Comparison of ENCODE assay signal across 16 mouse cellular contexts in genomic region chr7:30820131-30820530, GRCm38 (mm10). TPM values are rescaled to one million over a fixed set of nuclear protein-coding genes. Genes with fewer than 3 reads are reported as not detected.
DNase-seq lines count a peak whose midpoint lies in the region; ATAC-seq and TF ChIP-seq lines count a peak whose summit lies in the region.
"Had no signal": no experiment of that assay in that cellular context is flagged by ENCODE, and none has a peak within 500 bp of the region (broad histone marks: within the 10 kb centered on the region; RNA-seq: fewer than 3 reads in every experiment).

No protein-coding gene starts in this region.

- no peak for TF ChIP-seq CTCF in spleen, adult 2 months (IDR thresholded peaks at IDR 0.05; ENCODE audit: extremely low read depth, insufficient read depth, insufficient read length, insufficient replicate concordance)
- no peak for TF ChIP-seq CTCF in stomach, postnatal 0 days (IDR thresholded peaks at IDR 0.05; ENCODE audit: low read depth)

- TF ChIP-seq EP300 in stomach, postnatal 0 days (optimal IDR thresholded peaks at IDR 0.05), result no peak

- peak overlapping the region; percentile 37 for H3K4me3 ChIP-seq in spleen, adult 2 months (ENCODE audit: extremely low read depth, insufficient read depth, insufficient read length)
- no peak overlapping the region for H3K4me3 ChIP-seq in intestine, embryonic 15.5 days (replicated peaks)
- peak overlapping the region; percentile 86 for H3K4me3 ChIP-seq in megakaryocyte, embryonic 14.5 days (replicated peaks)
- no peak overlapping the region for H3K4me3 ChIP-seq in stomach, postnatal 0 days (ENCODE audit: low read depth, low read length)
- no peak overlapping the region for H3K4me3 ChIP-seq in forebrain, embryonic 14.5 days (ENCODE audit: low read depth, low read length)
- H3K4me3 ChIP-seq: forebrain, embryonic 12.5 days; heart, embryonic 13.5 days; limb, embryonic 15.5 days; neural tube, embryonic 12.5 days had no signal

- peaks cover 24% of the 10 kb centered on the region for H3K4me1 ChIP-seq in spleen, adult 2 months (ENCODE audit: control insufficient read depth, insufficient read depth, insufficient read length)
- H3K4me1 ChIP-seq in intestine, embryonic 15.5 days (replicated peaks), result 0 out of 2 replicates have a peak, but pooled peaks cover 3% of the 10 kb centered on the region
- H3K4me1 ChIP-seq in megakaryocyte, embryonic 14.5 days, result peaks cover 97% of the 10 kb centered on the region
- no peaks in the 10 kb centered on the region for H3K4me1 ChIP-seq in stomach, postnatal 0 days (replicated peaks; ENCODE audit: control insufficient read depth, insufficient read depth)
- no peaks in the 10 kb centered on the region for H3K4me1 ChIP-seq in forebrain, embryonic 14.5 days (ENCODE audit: control insufficient read depth, insufficient read depth, low read length)
- H3K4me1 ChIP-seq: forebrain, embryonic 12.5 days; heart, embryonic 13.5 days; neural tube, embryonic 12.5 days had no signal

- no peaks in the 10 kb centered on the region for H3K36me3 ChIP-seq in spleen, adult 2 months (ENCODE audit: control insufficient read depth, insufficient read depth, low read length)
- no peaks in the 10 kb centered on the region for H3K36me3 ChIP-seq in intestine, embryonic 15.5 days
- H3K36me3 ChIP-seq in megakaryocyte, embryonic 14.5 days (replicated peaks; ENCODE audit: low read length), result peaks cover 18% of the 10 kb centered on the region
- H3K36me3 ChIP-seq in stomach, postnatal 0 days (ENCODE audit: control insufficient read depth, insufficient read depth, low read length), result no peaks in the 10 kb centered on the region
- no peaks in the 10 kb centered on the region for H3K36me3 ChIP-seq in forebrain, embryonic 14.5 days (ENCODE audit: control insufficient read depth, insufficient read depth, low read length)
- H3K36me3 ChIP-seq: forebrain, embryonic 12.5 days; heart, embryonic 13.5 days; limb, embryonic 15.5 days; neural tube, embryonic 12.5 days had no signal

- H3K27ac ChIP-seq in spleen, adult 2 months (ENCODE audit: insufficient read depth, low read length), result peak overlapping the region; percentile 40; the same call in 1 of the 2 replicates
- peak overlapping the region; percentile 32; the same call in 1 of the 2 replicates for H3K27ac ChIP-seq in intestine, embryonic 15.5 days
- no peak overlapping the region for H3K27ac ChIP-seq in stomach, postnatal 0 days (replicated peaks)
- H3K27ac ChIP-seq in forebrain, embryonic 14.5 days (ENCODE audit: low read depth, low read length), result no peak overlapping the region
- H3K27ac ChIP-seq: forebrain, embryonic 12.5 days; heart, embryonic 13.5 days; hindbrain, postnatal 0 days; limb, embryonic 15.5 days; neural tube, embryonic 12.5 days had no signal

- H3K27me3 ChIP-seq in spleen, adult 2 months (ENCODE audit: control insufficient read depth, insufficient read depth, low read length), result no peaks in the 10 kb centered on the region
- H3K27me3 ChIP-seq in intestine, embryonic 15.5 days (replicated peaks), result no peaks in the 10 kb centered on the region
- H3K27me3 ChIP-seq in megakaryocyte, embryonic 14.5 days (replicated peaks), result no peaks in the 10 kb centered on the region
- H3K27me3 ChIP-seq in stomach, postnatal 0 days (ENCODE audit: control insufficient read depth, insufficient read depth, low read length), result no peaks in the 10 kb centered on the region
- H3K27me3 ChIP-seq in forebrain, embryonic 14.5 days (replicated peaks; ENCODE audit: control insufficient read depth, insufficient read depth, low read length), result no peaks in the 10 kb centered on the region
- H3K27me3 ChIP-seq: forebrain, embryonic 12.5 days; limb, embryonic 15.5 days; neural tube, embryonic 12.5 days had no signal

- no peak for DNase-seq in spleen, adult 2 months (ENCODE audit: low read depth in 1 of 2, low spot score in 2 of 2)
- DNase-seq in spleen, postnatal 4 days (ENCODE audit: low spot score in 2 of 2), result no peak
- peak; percentile 56 for DNase-seq in stomach, postnatal 0 days (ENCODE audit: low spot score)
- DNase-seq in forebrain, embryonic 14.5 days (ENCODE audit: low spot score), result no peak
- DNase-seq: cerebellum, adult 11 months; heart, postnatal 4 days had no signal

- WGBS in spleen, adult 2 months, result 8% methylated on average over 6 of the region's 6 CpGs
- WGBS in intestine, embryonic 15.5 days, result 43% methylated on average over 6 of the region's 6 CpGs
- 40% methylated on average over 6 of the region's 6 CpGs for WGBS in stomach, postnatal 0 days
- WGBS in forebrain, embryonic 14.5 days, result 78% methylated on average over 6 of the region's 6 CpGs

- H3K4me2 ChIP-seq in intestine, embryonic 15.5 days (replicated peaks), result peak overlapping the region; percentile 30
- H3K4me2 ChIP-seq in stomach, postnatal 0 days (replicated peaks; ENCODE audit: low read depth), result no peak overlapping the region
- H3K4me2 ChIP-seq in forebrain, embryonic 14.5 days (ENCODE audit: low read length), result no peak overlapping the region
- H3K4me2 ChIP-seq: forebrain, embryonic 12.5 days; heart, embryonic 13.5 days; limb, embryonic 15.5 days; neural tube, embryonic 12.5 days had no signal

- no peak for TF ChIP-seq POLR2A in spleen, adult 2 months (IDR thresholded peaks at IDR 0.05; ENCODE audit: low read depth, low read length)

- no peak overlapping the region for H3K9ac ChIP-seq in intestine, embryonic 15.5 days
- peak overlapping the region; percentile 27; the same call in 1 of the 2 replicates for H3K9ac ChIP-seq in stomach, postnatal 0 days (ENCODE audit: low read length)
- H3K9ac ChIP-seq in forebrain, embryonic 14.5 days (ENCODE audit: low read length), result no peak overlapping the region
- H3K9ac ChIP-seq: forebrain, embryonic 12.5 days; heart, embryonic 13.5 days; limb, embryonic 15.5 days; neural tube, embryonic 12.5 days had no signal

- no peaks in the 10 kb centered on the region for H3K9me3 ChIP-seq in intestine, embryonic 15.5 days
- no peaks in the 10 kb centered on the region for H3K9me3 ChIP-seq in megakaryocyte, embryonic 14.5 days
- H3K9me3 ChIP-seq in stomach, postnatal 0 days (ENCODE audit: control insufficient read depth, low read length), result no peaks in the 10 kb centered on the region
- H3K9me3 ChIP-seq in forebrain, embryonic 14.5 days (replicated peaks; ENCODE audit: control insufficient read depth, low read length), result no peaks in the 10 kb centered on the region
- H3K9me3 ChIP-seq: forebrain, embryonic 12.5 days; heart, embryonic 13.5 days; limb, embryonic 15.5 days; neural tube, embryonic 12.5 days had no signal

- ATAC-seq in intestine, embryonic 15.5 days, result peak; percentile 65
- peak; percentile 48; the same call in 1 of the 2 replicates for ATAC-seq in stomach, postnatal 0 days (ENCODE audit: low FRiP score, low TSS enrichment)
- no peak for ATAC-seq in forebrain, embryonic 14.5 days
- ATAC-seq in cerebellum, adult (ENCODE audit: insufficient number of reproducible peaks, low FRiP score, low TSS enrichment), result no peak
- ATAC-seq: hindbrain, postnatal 0 days had no signal

RNA-seq across cellular contexts. Expression of gene Ffar2, which starts 3.4 kb away (rescaled TPM):
- polyA plus RNA-seq in spleen, adult 2 months (2012; rRNA removed), result 19.2 and 38.6 TPM in 2 replicates
- polyA plus RNA-seq in intestine, embryonic 15.5 days (2015; fragmentation: Nextera tagmentation; extraction: Ambion mirVana), result 10.9 and 15.5 TPM in 2 replicates
- polyA plus RNA-seq in megakaryocyte, embryonic 14.5 days (2012; ENCODE audit: insufficient read depth, low replicate concordance), result 5.8 and 8.9 TPM in 2 replicates
- 1.7 TPM in 2 replicates for polyA plus RNA-seq in stomach, postnatal 0 days (2015; fragmentation: Nextera tagmentation; extraction: Ambion mirVana)
- 0.11 and 0.46 TPM in 2 replicates for polyA plus RNA-seq in forebrain, embryonic 14.5 days (2014; fragmentation: Nextera tagmentation; extraction: Ambion mirVana)
- polyA plus RNA-seq: forebrain, embryonic 12.5 days; heart, embryonic 13.5 days; kidney, embryonic 14.5 days; limb, embryonic 15.5 days had no signal

RNA-seq across cellular contexts. Expression of gene Krtdap, which starts 32.4 kb away (rescaled TPM):
- polyA plus RNA-seq in spleen, adult 2 months (2012; rRNA removed), result not detected in 2 replicates
- polyA plus RNA-seq in intestine, embryonic 15.5 days (2015; fragmentation: Nextera tagmentation; extraction: Ambion mirVana), result 1.9 and 2.8 TPM in 2 replicates
- polyA plus RNA-seq in megakaryocyte, embryonic 14.5 days (2012; ENCODE audit: insufficient read depth, low replicate concordance), result not detected in 2 replicates
- 12,744 and 13,054 TPM in 2 replicates for polyA plus RNA-seq in stomach, postnatal 0 days (2015; fragmentation: Nextera tagmentation; extraction: Ambion mirVana)
- polyA plus RNA-seq in forebrain, embryonic 14.5 days (2014; fragmentation: Nextera tagmentation; extraction: Ambion mirVana), result 1.1 TPM in 1 of 2 replicates, not detected in the other
- polyA plus RNA-seq: forebrain, embryonic 12.5 days; kidney, embryonic 14.5 days; neural tube, embryonic 12.5 days had no signal

RNA-seq across cellular contexts. Expression of gene Ffar3, which starts 35.8 kb away (rescaled TPM):
- polyA plus RNA-seq in spleen, adult 2 months (2012; rRNA removed), result 0.59 and 0.84 TPM in 2 replicates
- polyA plus RNA-seq in intestine, embryonic 15.5 days (2015; fragmentation: Nextera tagmentation; extraction: Ambion mirVana), result 0.54 and 0.83 TPM in 2 replicates
- not detected in 2 replicates for polyA plus RNA-seq in megakaryocyte, embryonic 14.5 days (2012; ENCODE audit: insufficient read depth, low replicate concordance)
- 0.22 and 0.30 TPM in 2 replicates for polyA plus RNA-seq in stomach, postnatal 0 days (2015; fragmentation: Nextera tagmentation; extraction: Ambion mirVana)
- not detected in 2 replicates for polyA plus RNA-seq in forebrain, embryonic 14.5 days (2014; fragmentation: Nextera tagmentation; extraction: Ambion mirVana)
- polyA plus RNA-seq: forebrain, embryonic 12.5 days; gonadal fat pad, adult 2 months; heart, embryonic 13.5 days; kidney, embryonic 14.5 days; limb, embryonic 15.5 days; neural tube, embryonic 12.5 days had no signal

RNA-seq across cellular contexts. Expression of gene Ffar1, which starts 41.2 kb away (rescaled TPM):
- polyA plus RNA-seq in spleen, adult 2 months (2012; rRNA removed), result 17.0 and 20.1 TPM in 2 replicates
- 0.25 and 0.27 TPM in 2 replicates for polyA plus RNA-seq in intestine, embryonic 15.5 days (2015; fragmentation: Nextera tagmentation; extraction: Ambion mirVana)
- 0.16 TPM in 1 of 2 replicates, not detected in the other for polyA plus RNA-seq in megakaryocyte, embryonic 14.5 days (2012; ENCODE audit: insufficient read depth, low replicate concordance)
- 0.04 and 0.06 TPM in 2 replicates for polyA plus RNA-seq in stomach, postnatal 0 days (2015; fragmentation: Nextera tagmentation; extraction: Ambion mirVana)
- polyA plus RNA-seq in forebrain, embryonic 14.5 days (2014; fragmentation: Nextera tagmentation; extraction: Ambion mirVana), result not detected in 2 replicates
- polyA plus RNA-seq: forebrain, embryonic 12.5 days; heart, embryonic 13.5 days; hindbrain, postnatal 0 days; kidney, embryonic 14.5 days; limb, embryonic 15.5 days; neural tube, embryonic 12.5 days had no signal

RNA-seq across cellular contexts. Expression of gene Dmkn, which starts 56.6 kb away (rescaled TPM):
- 1.1 and 1.5 TPM in 2 replicates for polyA plus RNA-seq in spleen, adult 2 months (2012; rRNA removed)
- polyA plus RNA-seq in intestine, embryonic 15.5 days (2015; fragmentation: Nextera tagmentation; extraction: Ambion mirVana), result 4.6 and 5.3 TPM in 2 replicates
- not detected in 2 replicates for polyA plus RNA-seq in megakaryocyte, embryonic 14.5 days (2012; ENCODE audit: insufficient read depth, low replicate concordance)
- 1,959 and 2,038 TPM in 2 replicates for polyA plus RNA-seq in stomach, postnatal 0 days (2015; fragmentation: Nextera tagmentation; extraction: Ambion mirVana)
- polyA plus RNA-seq in forebrain, embryonic 14.5 days (2014; fragmentation: Nextera tagmentation; extraction: Ambion mirVana), result 0.74 and 0.88 TPM in 2 replicates
- polyA plus RNA-seq: forebrain, embryonic 12.5 days had no signal

Comparison
In these comparisons a context has a peak if more than half of its experiments do, and no peak if none do; other contexts are left out.
1. H3K27ac ChIP-seq: peak in spleen, adult 2 months (single experiment) and intestine, embryonic 15.5 days (single experiment); none in stomach, postnatal 0 days (single experiment) and forebrain, embryonic 14.5 days (single experiment).
2. H3K4me3 ChIP-seq: peak in spleen, adult 2 months (single experiment) and megakaryocyte, embryonic 14.5 days (single experiment); none in intestine, embryonic 15.5 days (single experiment), stomach, postnatal 0 days (single experiment) and forebrain, embryonic 14.5 days (single experiment).
3. ATAC-seq: peak in intestine, embryonic 15.5 days (single experiment) and stomach, postnatal 0 days (single experiment); none in forebrain, embryonic 14.5 days (single experiment) and cerebellum, adult (single experiment).
4. RNA of gene Krtdap, which starts 32.4 kb away (polyA plus RNA-seq): 12,744 to 13,054 TPM in stomach, postnatal 0 days; 1.9 to 2.8 TPM in intestine, embryonic 15.5 days, 1.1 TPM in forebrain, embryonic 14.5 days, not detected in spleen, adult 2 months and not detected in megakaryocyte, embryonic 14.5 days; every median in the first group is over 1,000 times any median in the second.